In the genomic region with DNA sequence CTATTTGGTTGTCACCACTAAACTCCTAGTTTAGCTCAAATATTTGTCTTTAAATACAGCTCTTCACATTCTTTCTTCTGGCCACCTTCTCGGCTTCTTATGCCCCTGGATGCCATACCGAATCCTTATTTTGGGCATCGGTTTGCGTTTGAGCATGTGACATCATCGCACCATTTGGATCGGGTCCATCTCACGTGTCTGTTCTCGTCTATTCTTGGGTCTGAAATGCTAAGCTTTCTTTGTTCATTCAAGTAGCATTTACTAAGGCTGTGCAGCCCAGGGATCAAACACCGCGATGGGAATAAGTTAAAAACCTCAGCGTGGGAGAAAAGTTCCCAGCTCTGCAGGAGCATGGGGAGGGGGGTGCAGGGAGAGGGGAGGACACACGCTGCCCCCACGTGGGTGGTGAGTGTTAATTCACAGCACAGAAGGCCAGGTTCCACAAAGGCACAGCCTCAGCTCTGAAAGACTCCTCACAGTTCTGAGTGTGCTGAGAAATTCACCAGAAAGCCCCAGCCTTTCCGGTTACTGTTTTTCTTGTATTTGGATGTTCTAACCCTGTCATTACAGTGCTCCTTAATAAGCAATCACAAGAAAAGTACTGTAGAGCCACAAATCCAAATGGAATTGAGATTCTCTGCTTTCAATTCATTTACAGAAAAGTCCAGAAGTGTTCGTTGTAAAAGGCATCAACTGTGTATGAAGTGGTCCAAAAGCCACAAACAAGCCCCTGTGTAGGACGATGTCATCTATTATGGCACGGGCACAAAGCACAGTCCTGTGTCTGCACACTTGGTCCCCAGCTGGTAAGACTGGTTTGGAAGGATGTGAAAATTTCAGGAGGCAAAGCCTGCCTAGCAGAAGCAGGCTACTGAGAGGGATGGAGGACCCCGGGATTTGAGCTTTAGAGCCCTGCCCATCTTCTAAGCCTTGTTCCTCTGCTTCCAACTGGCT, we compare ENCODE assay signal across 12 mouse cellular contexts. TPM values are rescaled to one million over a fixed set of nuclear protein-coding genes. Genes with fewer than 3 reads are reported as not detected.
DNase-seq lines count a peak whose midpoint lies in the region; ATAC-seq lines count a peak whose summit lies in the region.
"Had no signal": no experiment of that assay in that cellular context is flagged by ENCODE, and none has a peak within 500 bp of the region (broad histone marks: within the 10 kb centered on the region; RNA-seq: fewer than 3 reads in every experiment).

No protein-coding gene starts in this region.

- no peak overlapping the region for H3K4me2 ChIP-seq in forebrain, embryonic 14.5 days (ENCODE audit: low read length)
- no peak overlapping the region for H3K4me2 ChIP-seq in intestine, embryonic 15.5 days (replicated peaks)
- H3K4me2 ChIP-seq: liver, embryonic 15.5 days had no signal

- H3K9me3 ChIP-seq in forebrain, embryonic 14.5 days (replicated peaks; ENCODE audit: control insufficient read depth, low read length) = no peaks in the 10 kb centered on the region
- H3K9me3 ChIP-seq in intestine, embryonic 15.5 days = no peaks in the 10 kb centered on the region
- H3K9me3 ChIP-seq: liver, embryonic 15.5 days had no signal

- H3K27ac ChIP-seq in forebrain, embryonic 14.5 days (ENCODE audit: low read depth, low read length) = no peak overlapping the region
- H3K27ac ChIP-seq in intestine, embryonic 15.5 days = no peak overlapping the region
- H3K27ac ChIP-seq: liver, embryonic 15.5 days had no signal

- WGBS in forebrain, embryonic 14.5 days = 52% methylated on average over 18 of the region's 18 CpGs
- WGBS in intestine, embryonic 15.5 days = 78% methylated on average over 18 of the region's 18 CpGs

- peaks cover 2% of the 10 kb centered on the region; the same call in 1 of the 2 replicates for H3K4me1 ChIP-seq in forebrain, embryonic 14.5 days (ENCODE audit: control insufficient read depth, insufficient read depth, low read length)
- H3K4me1 ChIP-seq in intestine, embryonic 15.5 days (replicated peaks) = no peaks in the 10 kb centered on the region

- no peak for DNase-seq in frontal cortex, postnatal 10 days (ENCODE audit: low spot score in 2 of 2)
- DNase-seq in lung, adult 18-20 months = peak; percentile 50
- no peak for DNase-seq in lung, postnatal 25 days (ENCODE audit: low spot score)
- DNase-seq in Muller cell, postnatal 12 days (ENCODE audit: inconsistent ontology term) = peak; percentile 26
- DNase-seq in forebrain, embryonic 14.5 days (ENCODE audit: low spot score) = peak; percentile 52
- DNase-seq in heart, postnatal 36 days = no peak
- DNase-seq: cerebellum, postnatal 25 days; heart, adult 11 months; kidney, postnatal 14 days had no signal

- no peak overlapping the region for H3K9ac ChIP-seq in forebrain, embryonic 14.5 days (ENCODE audit: low read length)
- no peak overlapping the region for H3K9ac ChIP-seq in intestine, embryonic 15.5 days
- H3K9ac ChIP-seq: liver, embryonic 15.5 days had no signal

- no peaks in the 10 kb centered on the region for H3K27me3 ChIP-seq in forebrain, embryonic 14.5 days (replicated peaks; ENCODE audit: control insufficient read depth, insufficient read depth, low read length)
- H3K27me3 ChIP-seq in intestine, embryonic 15.5 days (replicated peaks) = no peaks in the 10 kb centered on the region
- H3K27me3 ChIP-seq: liver, embryonic 15.5 days had no signal

- H3K36me3 ChIP-seq in forebrain, embryonic 14.5 days (ENCODE audit: control insufficient read depth, insufficient read depth, low read length) = peaks cover 10% of the 10 kb centered on the region; the same call in 1 of the 2 replicates
- H3K36me3 ChIP-seq in intestine, embryonic 15.5 days = no peaks in the 10 kb centered on the region
- H3K36me3 ChIP-seq: liver, embryonic 15.5 days had no signal

- intact Hi-C loops in heart, postnatal 36 days (cut with DNase I) = no loop called here

- H3K4me3 ChIP-seq in forebrain, embryonic 14.5 days (ENCODE audit: low read depth, low read length) = no peak overlapping the region
- H3K4me3 ChIP-seq in intestine, embryonic 15.5 days (replicated peaks) = no peak overlapping the region
- H3K4me3 ChIP-seq: liver, embryonic 15.5 days had no signal

- ATAC-seq in frontal cortex, adult (ENCODE audit: low TSS enrichment) = peak; percentile 70
- peak; percentile 55 for ATAC-seq in forebrain, embryonic 14.5 days
- ATAC-seq in intestine, embryonic 15.5 days = no peak

RNA-seq across cellular contexts. Expression of a gene that starts 51.8 kb away (rescaled TPM):
- 5.2 and 9.6 TPM in 2 replicates for polyA plus RNA-seq in forebrain, embryonic 14.5 days (2014; fragmentation: Nextera tagmentation; extraction: Ambion mirVana)
- polyA plus RNA-seq in intestine, embryonic 15.5 days (2015; fragmentation: Nextera tagmentation; extraction: Ambion mirVana) = 1.4 and 1.5 TPM in 2 replicates
- under 1 TPM; 0.14 TPM for total RNA-seq in heart, postnatal 36 days (2021)

Comparison
In these comparisons a context has a peak if more than half of its experiments do, and no peak if none do; other contexts are left out.
1. DNase-seq: peak in lung, adult 18-20 months (2 of 2), Muller cell, postnatal 12 days (single experiment) and forebrain, embryonic 14.5 days (single experiment); none in frontal cortex, postnatal 10 days (0 of 2), lung, postnatal 25 days (single experiment) and heart, postnatal 36 days (0 of 2).